Mouse (Mus musculus) heart, postnatal 14 days (tissue): ENCODE data around the gene Tifab. TPM values are rescaled to one million over a fixed set of nuclear protein-coding genes. Genes with fewer than 3 reads are reported as not detected.

Source experiments
- DNase-seq, 2 experiments: peaks; one replicate each; pipeline ENCODE4 v3.0.0; 2021 to 2022
- intact Hi-C: fragments of 180-260 bp; cut with DNase I; formaldehyde crosslinking; loops from one replicate; pipeline ENCODE4 v1.15.1; 2025
- total RNA-seq, 2 experiments: library from RNA; stranded (reverse); gene quantifications; 2 replicates each; pipeline ENCODE4 v1.2.3; 2021

The Tifab gene
- total RNA-seq, 2 experiments from 2014 or later = 1.3 TPM

DNA sequence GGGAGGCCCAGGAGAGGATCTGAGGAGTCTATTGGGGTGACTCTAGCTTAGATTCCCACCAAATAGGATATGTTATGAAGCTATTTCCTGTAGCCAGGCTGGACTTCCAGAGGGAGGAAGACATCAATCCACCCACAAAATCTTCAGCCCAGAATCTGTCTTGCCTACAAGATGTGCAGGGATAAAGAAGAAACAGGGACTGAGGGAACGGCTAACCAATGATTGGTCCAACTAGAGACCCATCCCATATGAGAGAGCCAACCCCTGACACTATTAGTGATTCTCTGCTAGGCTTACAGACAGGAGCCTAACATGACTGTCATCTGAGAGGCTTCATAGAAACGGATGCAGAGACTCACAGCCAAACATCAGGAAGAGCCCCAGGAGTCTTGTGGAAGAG is 34.7 kb downstream of the Tifab start:
- intact Hi-C loops = no loop called here
- no peak for DNase-seq

DNA sequence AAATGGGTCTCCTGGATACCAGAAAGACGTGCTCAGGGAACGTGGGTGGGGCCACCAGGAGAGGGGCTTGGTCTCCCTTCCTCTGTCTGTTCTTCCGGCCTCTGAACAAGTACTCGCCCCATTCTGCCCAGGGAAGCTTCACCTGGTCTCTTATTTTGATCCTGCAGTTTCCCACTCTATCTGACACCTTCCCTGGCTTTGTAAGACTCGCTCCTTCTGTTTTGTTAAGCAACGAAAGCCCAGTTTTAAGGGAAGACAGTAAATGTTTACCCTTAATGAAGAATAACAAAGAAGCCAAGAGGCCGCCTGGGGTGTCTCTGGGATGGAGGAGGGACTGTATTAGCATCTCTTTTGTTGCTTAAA is 35.6 kb downstream of the Tifab start:
- DNase-seq = no peak
- intact Hi-C loops = no loop called here

DNA sequence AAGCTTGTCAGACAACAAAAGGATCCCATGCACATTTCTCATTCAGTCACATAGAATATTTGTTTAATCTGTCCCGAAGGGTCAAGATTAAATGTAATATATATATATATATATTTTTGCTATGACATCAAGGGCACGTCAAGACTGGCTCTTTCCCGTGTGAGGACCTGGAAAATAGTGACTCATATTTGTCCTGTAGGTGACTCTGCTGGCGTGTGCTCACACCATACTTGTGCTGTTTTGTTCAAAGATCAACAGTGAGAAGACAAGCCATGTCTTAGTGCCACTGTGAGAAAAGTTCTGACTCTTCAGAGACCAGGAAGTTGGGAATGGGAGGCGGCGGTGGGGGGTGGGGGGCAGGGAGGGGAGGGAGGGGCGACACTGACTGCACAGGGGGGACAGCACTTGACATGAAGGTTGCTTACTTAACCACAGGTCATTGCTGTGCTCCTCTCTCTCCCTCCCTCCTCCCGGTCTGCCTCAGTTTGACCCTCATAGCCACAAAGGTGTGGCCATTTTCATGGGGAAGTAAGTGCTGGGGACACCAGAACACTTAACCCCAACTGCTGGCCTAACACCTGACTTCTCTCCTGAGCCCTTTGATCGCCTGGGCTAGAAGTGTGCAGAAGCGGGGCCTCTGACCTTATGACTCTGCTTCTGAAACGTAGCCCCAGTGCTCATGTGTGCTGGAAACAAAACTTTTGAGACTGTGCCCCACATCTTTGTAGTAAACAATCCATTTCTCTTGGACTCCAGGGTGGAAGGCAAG is 36.1 kb downstream of the Tifab start:
- intact Hi-C loops = no loop called here
- DNase-seq = no peak

DNA sequence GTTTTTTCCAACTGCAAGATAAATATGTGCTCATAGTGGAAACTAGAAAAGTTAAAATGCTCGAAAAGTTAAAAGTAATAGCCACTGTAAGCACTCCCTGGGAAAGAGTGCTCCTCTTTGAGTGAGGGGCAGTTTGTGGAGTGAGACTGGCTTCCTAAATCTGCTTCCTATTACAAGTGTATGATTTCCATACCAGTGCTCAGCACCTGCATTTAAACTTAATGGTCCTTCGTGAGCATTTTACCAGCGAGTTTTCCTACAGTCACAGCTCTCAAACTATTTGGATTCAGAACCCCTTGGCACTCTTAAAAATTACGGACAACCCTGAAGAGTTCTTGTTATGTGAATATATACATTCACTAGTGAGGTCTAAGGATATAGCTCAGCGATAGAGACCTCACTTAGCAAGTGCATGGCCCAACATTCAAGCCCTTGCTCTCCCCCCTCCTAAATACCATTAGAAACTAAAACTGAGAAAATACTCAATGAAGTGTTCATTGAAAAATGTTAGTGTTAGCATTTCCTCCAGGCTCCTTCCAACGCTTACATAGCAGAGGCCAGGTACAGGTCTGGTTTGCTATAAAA is 39.4 kb downstream of the Tifab start:
- no peak for DNase-seq
- intact Hi-C loops = no loop called here

GRCm38 (mm10) chr13:56136200-56136599 is 42.5 kb downstream of the Tifab start, which contains the start of gene H2afy:
TSS of gene H2afy (minus strand) at chr13:56136361.
- DNase-seq = no peak
- intact Hi-C loops = no loop called here

- intact Hi-C loops = no loop called here
- peak; percentile 93 for DNase-seq
These were observed 43.2 kb downstream of the Tifab start for GRCm38 (mm10) chr13:56135231-56136052.

GRCm38 (mm10) chr13:56134631-56135181 is 44.0 kb downstream of the Tifab start:
- peak in 1 of 2 experiments; percentile 42 for DNase-seq
- intact Hi-C loops = loop anchor here (5.0 kb wide), 1 partner anchor 42 kb away; no protein-coding TSS in a partner anchor

- intact Hi-C loops = loop anchor here (5.0 kb wide), 1 partner anchor 42 kb away; no protein-coding TSS in a partner anchor
- no peak for DNase-seq
These were observed 44.7 kb downstream of the Tifab start for GRCm38 (mm10) chr13:56134031-56134430.

- intact Hi-C loops = loop anchor here (5.0 kb wide), 1 partner anchor 41 kb away; no protein-coding TSS in a partner anchor
- no peak for DNase-seq
These were observed 45.7 kb downstream of the Tifab start for GRCm38 (mm10) chr13:56132941-56133340.

DNA sequence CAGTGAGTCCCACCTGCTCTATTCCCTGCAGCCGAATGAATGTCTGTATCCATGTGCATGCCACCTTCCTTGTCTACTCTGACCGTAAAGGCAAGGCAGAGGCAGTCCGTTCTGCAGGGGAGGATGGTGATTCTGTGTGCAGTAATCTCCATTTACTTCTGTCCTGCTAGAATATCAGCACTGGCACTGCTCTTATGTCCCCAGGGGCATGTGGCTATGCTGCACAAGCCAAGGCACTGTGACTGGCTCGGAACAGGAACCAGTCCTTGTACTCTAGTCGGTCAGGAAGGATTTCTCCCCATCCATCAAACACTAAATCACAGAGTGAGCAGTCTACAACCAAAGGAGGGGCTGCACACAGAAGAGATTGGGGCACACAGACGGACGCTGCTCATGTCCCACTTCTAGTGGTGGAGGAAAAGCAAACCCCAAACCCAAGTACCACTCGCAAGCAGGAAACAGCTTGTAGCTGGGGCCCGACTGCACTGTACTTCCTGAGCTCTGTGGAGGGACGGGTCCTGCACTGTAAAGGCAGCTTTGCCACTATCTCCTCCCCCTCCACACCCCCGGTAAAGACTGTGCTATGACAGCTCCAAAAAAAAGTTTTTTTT is 46.3 kb downstream of the Tifab start:
- no peak for DNase-seq
- intact Hi-C loops = loop anchor here (5.0 kb wide), 1 partner anchor 40 kb away; no protein-coding TSS in a partner anchor

- DNase-seq = no peak
- intact Hi-C loops = loop anchor here (5.0 kb wide), 1 partner anchor 38 kb away; no protein-coding TSS in a partner anchor
These were observed 48.1 kb downstream of the Tifab start for GRCm38 (mm10) chr13:56130544-56130943.

DNA sequence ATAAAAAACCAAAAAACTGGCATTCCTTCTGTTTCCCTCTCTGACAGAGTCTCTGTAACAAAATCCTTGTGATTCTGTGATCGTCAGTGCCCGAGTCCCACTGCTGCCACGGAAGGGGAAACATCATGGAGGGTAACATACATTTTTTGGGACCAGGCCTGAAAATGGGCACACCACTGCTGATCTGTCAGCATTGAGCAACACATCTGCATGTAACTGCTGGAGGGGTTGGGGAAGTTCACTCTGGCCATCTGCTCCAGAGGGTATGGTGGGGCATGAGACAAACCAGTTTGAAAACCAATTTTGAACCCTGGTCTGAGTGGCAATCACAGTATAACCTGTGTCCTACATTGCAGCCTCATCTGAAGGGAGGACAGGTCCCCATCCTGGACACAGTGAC is 49.1 kb downstream of the Tifab start:
- no peak for DNase-seq
- intact Hi-C loops = no loop called here

DNA sequence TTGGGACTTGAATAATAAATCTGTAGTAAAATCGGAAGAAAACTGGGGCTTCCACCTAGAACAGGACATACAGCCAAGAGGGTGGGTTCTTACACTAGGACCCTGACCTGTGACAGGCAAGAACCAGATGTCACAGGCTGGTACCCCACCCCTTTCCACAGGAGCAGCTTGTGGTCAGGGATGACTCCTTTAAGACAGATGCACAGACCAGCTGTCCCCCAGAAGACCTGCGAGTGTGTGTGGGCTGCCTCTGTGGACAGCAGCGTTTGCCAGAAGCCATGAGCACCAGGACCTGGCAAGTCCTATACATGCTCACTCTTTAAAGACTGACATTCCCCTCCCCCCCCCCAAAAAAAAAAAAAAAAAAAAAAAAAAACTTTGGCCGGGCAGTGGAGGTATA is 49.7 kb downstream of the Tifab start:
- intact Hi-C loops = no loop called here
- DNase-seq = no peak

GRCm38 (mm10) chr13:56125632-56126031 is 53.1 kb downstream of the Tifab start:
- intact Hi-C loops = no loop called here
- no peak for DNase-seq

Other genes with a start within 250 kb of the Tifab start
- 10 to 100 TPM; 68.3 to 68.5 TPM for gene H2afy, start 42.5 kb downstream of the Tifab start, total RNA-seq
- not detected for gene Neurog1, start 73.3 kb upstream of the Tifab start, total RNA-seq
- under 1 TPM; 0.27 to 0.57 TPM for gene Cxcl14, start 117.7 kb upstream of the Tifab start, total RNA-seq
- not detected for gene Gm3045, start 247.7 kb upstream of the Tifab start, total RNA-seq